Mouse (Mus musculus) heart, embryonic 16.5 days (tissue): Measurements from ENCODE around the gene Spats1. TPM values are rescaled to one million over a fixed set of nuclear protein-coding genes. Genes with fewer than 3 reads are reported as not detected.

Experiments used
- ATAC-seq: fragments of 200-750 bp; cut with Nextera tagmentation; replicated peaks from 2 replicates; pipeline ENCODE4 v1.8.0; 2017; ENCODE audit warnings: moderate number of reproducible peaks; ENCODE audit not compliant: insufficient read depth, low FRiP score; ENCODE audit errors: extremely low read depth
- H3K27ac ChIP-seq: fragments of 300-500 bp; sonication (generic); 2 replicates; pipeline ENCODE4 v1.5.1; 2014; ENCODE audit warnings: mild to moderate bottlenecking, low read length, control low read depth, moderate library complexity
- H3K27me3 ChIP-seq: fragments of 300-500 bp; sonication (generic); 2 replicates; pipeline ENCODE4 v1.6.1; 2014; ENCODE audit warnings: low read length, mixed read lengths; ENCODE audit not compliant: control insufficient read depth, insufficient read depth
- H3K36me3 ChIP-seq: fragments of 300-500 bp; sonication (generic); 2 replicates; pipeline ENCODE4 v1.6.1; 2014; ENCODE audit not compliant: control insufficient read depth, insufficient read depth
- H3K4me1 ChIP-seq: fragments of 300-500 bp; sonication (generic); 2 replicates; pipeline ENCODE4 v1.6.1; 2014; ENCODE audit warnings: low read length, mixed read lengths; ENCODE audit not compliant: control insufficient read depth, insufficient read depth
- H3K4me2 ChIP-seq: fragments of 300-500 bp; sonication (generic); 2 replicates; pipeline ENCODE4 v1.6.1; 2014; ENCODE audit warnings: low read depth, mild to moderate bottlenecking, control low read depth, low read length
- H3K4me3 ChIP-seq: fragments of 300-500 bp; sonication (generic); 2 replicates; pipeline ENCODE4 v1.5.1; 2014; ENCODE audit warnings: mild to moderate bottlenecking, control low read depth, low read length
- H3K9ac ChIP-seq: fragments of 300-500 bp; sonication (generic); 2 replicates; pipeline ENCODE4 v1.6.1; 2014; ENCODE audit warnings: low read length, control low read depth
- H3K9me3 ChIP-seq: fragments of 300-500 bp; sonication (generic); replicated peaks from 2 replicates; pipeline ENCODE4 v1.6.1; 2016; ENCODE audit warnings: low read length; ENCODE audit not compliant: control insufficient read depth
- WGBS: fragments of 180-500 bp; shearing (Covaris S2); extraction: QIAGEN DNeasy Blood & Tissue Kit; methylation state at CpG from one replicate; pipeline ENCODE4 v1.1.7; 2014; 5-methylcytosine and 5-hydroxymethylcytosine counted together
- polyA plus RNA-seq: library from polyadenylated mRNA; unstranded; fragments of >200 nt; fragmentation: Nextera tagmentation; extraction: Ambion mirVana; gene quantifications from 2 replicates; pipeline ENCODE4 v1.2.1, GENCODE M21; 2015

The Spats1 gene
- polyA plus RNA-seq, 1 experiment from 2014 or later: 1.2 TPM

DNA sequence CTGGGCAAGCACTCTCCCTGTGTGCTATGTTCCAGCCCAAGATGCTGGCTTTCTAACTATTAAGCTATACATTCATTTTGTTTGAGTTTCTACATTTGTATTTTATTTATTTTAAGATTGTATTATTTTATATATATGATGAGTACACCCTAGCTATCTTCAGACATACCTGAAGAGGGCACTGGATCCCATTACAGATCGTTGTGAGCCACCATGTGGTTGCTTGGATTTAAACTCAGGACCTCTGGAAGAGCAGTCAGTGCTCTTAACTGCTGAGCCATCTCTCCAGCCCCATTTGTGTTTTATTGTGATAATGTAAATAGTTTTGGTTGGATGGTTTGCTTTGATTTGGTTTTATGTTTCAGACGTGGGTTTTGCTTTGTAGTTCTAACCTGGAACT lies 24.3 kb upstream of the Spats1 start:
- Histone ChIP-seq H3K4me2 (no peak overlapping the region), H3K9me3 (no peaks in the 10 kb centered on the region), H3K36me3 (no peaks in the 10 kb centered on the region), H3K4me3 (no peak overlapping the region), H3K27me3 (no peaks in the 10 kb centered on the region), H3K27ac (no peak overlapping the region), H3K4me1 (peaks cover 3% of the 10 kb centered on the region), H3K9ac (no peak overlapping the region)
- no peak for ATAC-seq
- WGBS: 44% methylated on average over 2 of the region's 2 CpGs

DNA sequence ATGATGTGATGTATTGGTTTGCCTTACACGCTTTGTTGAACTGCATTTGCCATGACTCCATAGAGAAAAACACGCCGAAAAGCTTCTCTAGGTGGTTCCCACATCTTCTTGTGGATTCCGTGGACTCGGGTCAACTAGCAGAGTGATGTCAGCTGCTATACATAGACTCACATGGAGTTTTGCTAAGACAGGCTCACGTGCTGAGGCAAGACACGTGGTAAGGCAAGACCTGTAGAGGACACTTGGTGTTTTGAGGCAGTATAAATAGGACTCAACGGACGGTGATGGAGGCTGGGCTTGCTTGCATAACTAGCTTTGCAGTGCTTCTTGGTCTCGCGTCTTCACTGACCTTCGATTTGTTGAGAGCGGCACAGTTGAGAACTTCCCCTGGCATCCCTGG lies 23.2 kb upstream of the Spats1 start:
- H3K36me3 ChIP-seq: no peaks in the 10 kb centered on the region
- no peak overlapping the region for H3K4me2 ChIP-seq
- no peaks in the 10 kb centered on the region for H3K27me3 ChIP-seq
- no peak for ATAC-seq
- peaks cover 3% of the 10 kb centered on the region; the same call in 1 of the 2 replicates for H3K4me1 ChIP-seq
- 56% methylated on average over 13 of the region's 13 CpGs for WGBS
- no peaks in the 10 kb centered on the region for H3K9me3 ChIP-seq
- no peak overlapping the region for H3K27ac ChIP-seq
- no peak overlapping the region for H3K4me3 ChIP-seq
- no peak overlapping the region for H3K9ac ChIP-seq

DNA sequence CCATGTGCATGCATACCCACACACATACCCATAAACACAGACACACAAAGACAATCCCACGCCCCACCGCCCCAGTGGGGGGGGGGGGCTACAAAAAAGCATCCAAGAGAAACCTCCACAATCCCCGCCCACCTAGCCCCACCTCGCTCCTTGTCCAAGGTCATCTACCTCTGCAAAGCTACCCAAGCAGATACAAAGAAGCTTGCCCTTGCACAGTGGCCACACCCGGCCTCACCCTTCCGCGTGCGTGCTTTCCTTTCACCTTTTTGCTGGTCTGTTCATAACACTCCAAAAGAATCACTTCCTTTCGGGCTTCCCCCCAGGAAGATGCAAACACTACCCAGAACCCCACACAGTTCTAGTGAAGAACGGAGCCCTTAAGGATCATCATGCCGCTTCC lies 20.2 kb upstream of the Spats1 start:
- WGBS: 70% methylated on average over 11 of the region's 11 CpGs
- H3K27me3 ChIP-seq: 0 out of 2 replicates have a peak, but pooled peaks cover 2% of the 10 kb centered on the region

DNA sequence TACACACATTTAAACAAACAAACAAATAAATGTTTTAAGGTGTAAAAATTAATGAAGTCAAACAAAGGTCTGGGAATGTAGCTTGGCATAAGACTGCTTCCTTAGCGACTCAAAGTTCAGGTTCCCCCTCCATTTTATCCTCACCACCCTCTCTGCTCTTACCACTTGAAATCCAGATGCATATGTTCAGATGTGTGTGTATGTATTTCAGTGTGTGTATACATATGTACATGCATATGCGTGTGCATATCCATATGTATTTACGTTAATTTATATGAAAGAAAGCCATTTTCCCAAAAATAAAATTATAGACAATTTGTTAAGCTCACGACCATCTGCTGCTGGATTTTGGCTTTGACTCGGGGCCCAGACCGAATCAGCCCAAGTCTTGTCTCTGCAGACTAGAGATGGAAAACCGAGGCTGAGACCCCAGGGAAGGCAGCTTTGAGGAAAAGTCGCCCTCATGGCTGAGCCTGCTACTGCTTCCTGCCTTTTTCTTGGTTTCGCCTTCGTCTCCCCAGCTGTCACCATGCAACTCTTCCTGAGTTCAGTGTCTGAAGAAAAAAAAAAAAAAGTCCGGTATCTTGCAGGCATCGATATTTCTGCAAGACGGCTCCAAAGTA lies 15.4 kb upstream of the Spats1 start:
- WGBS: 61% methylated on average over 13 of the region's 13 CpGs
- Histone ChIP-seq H3K9ac (no peak overlapping the region), H3K4me2 (no peak overlapping the region), H3K9me3 (no peaks in the 10 kb centered on the region), H3K4me1 (peaks cover 3% of the 10 kb centered on the region; the same call in 1 of the 2 replicates), H3K4me3 (no peak overlapping the region), H3K27ac (no peak overlapping the region), H3K27me3 (0 out of 2 replicates have a peak, but pooled peaks cover 2% of the 10 kb centered on the region), H3K36me3 (no peaks in the 10 kb centered on the region)
- no peak for ATAC-seq

More for the DNA sequence above, 20.2 kb upstream of the Spats1 start:
- Histone ChIP-seq H3K4me1 (peaks cover 3% of the 10 kb centered on the region; the same call in 1 of the 2 replicates), H3K27ac (no peak overlapping the region), H3K4me3 (no peak overlapping the region), H3K9me3 (no peaks in the 10 kb centered on the region), H3K9ac (no peak overlapping the region), H3K36me3 (no peaks in the 10 kb centered on the region), H3K4me2 (no peak overlapping the region)
- no peak for ATAC-seq

DNA sequence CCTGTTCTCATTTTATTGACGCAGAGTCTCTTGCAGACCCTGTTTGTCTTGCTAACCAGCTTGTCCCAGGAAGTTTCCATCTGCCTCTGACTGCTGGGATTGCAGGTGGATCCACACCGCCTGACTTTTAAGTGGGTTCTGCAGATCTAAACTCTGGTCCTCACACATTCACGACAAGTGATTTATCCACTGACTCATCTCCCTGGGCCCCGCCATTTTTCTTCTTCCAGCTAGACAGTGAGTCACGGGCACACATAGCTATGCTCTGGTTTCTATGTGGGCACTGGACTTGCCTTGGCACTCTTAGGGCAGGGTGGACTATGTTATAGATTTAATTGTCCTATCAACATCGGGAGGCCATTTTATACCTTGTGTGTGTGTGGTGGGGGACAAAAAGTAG lies 14.5 kb upstream of the Spats1 start:
- H3K4me1 ChIP-seq: peaks cover 3% of the 10 kb centered on the region; the same call in 1 of the 2 replicates
- H3K9ac ChIP-seq: no peak overlapping the region
- 0 out of 2 replicates have a peak, but pooled peaks cover 2% of the 10 kb centered on the region for H3K27me3 ChIP-seq
- no peak overlapping the region for H3K4me3 ChIP-seq
- no peaks in the 10 kb centered on the region for H3K9me3 ChIP-seq
- H3K36me3 ChIP-seq: no peaks in the 10 kb centered on the region
- 81% methylated on average over 6 of the region's 6 CpGs for WGBS
- no peak overlapping the region for H3K4me2 ChIP-seq
- no peak for ATAC-seq
- no peak overlapping the region; the same call in 1 of the 2 replicates for H3K27ac ChIP-seq

DNA sequence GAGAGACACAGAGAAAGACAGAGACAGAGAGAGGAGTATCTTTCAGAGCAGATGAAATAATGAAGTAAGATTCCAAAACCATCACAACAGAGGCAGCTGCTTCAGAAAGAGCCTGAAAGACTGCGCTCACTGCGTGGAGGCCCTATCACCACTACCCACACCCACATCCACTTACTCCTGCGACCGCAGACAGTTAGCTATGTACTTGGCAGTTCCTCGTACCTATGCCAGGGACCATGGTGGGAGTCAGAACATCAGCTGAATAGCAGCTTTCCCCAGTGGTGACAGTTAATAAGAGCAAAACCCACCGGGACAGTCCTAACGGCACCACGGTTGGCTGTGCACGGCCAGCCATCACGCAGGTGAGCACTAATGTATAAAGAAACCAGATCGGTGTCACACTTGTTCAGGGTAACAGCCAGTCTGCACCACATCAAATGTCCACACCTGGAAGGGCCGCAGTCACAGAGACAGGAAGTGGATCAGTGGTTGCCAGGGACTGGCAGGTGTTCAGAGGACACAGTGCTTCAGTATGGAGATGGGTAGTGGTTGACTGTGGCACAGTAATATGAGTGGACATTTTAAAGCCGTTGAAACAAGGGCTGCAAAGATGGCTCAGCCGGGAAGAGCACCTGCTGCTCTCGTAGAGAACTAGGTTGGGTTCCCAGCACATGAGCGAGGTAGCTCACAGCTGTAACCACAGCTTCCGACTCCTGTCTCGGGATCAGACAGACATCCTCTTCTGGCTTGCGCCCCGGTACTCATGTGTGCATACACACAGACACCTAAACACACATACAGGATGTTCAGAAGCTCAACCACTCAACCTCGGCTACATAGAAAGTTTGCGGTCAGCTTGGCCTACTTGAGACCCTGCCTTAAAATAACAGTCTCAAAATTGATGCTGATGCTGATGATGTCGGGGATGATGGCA lies 13.4 kb upstream of the Spats1 start:
- Histone ChIP-seq H3K4me2 (no peak overlapping the region), H3K36me3 (no peaks in the 10 kb centered on the region), H3K27me3 (0 out of 2 replicates have a peak, but pooled peaks cover 2% of the 10 kb centered on the region), H3K4me1 (peaks cover 3% of the 10 kb centered on the region; the same call in 1 of the 2 replicates), H3K27ac (peak overlapping the region; percentile 42), H3K9me3 (no peaks in the 10 kb centered on the region), H3K4me3 (no peak overlapping the region), H3K9ac (no peak overlapping the region)
- 73% methylated on average over 23 of the region's 23 CpGs for WGBS
- ATAC-seq: peak; percentile 77

DNA sequence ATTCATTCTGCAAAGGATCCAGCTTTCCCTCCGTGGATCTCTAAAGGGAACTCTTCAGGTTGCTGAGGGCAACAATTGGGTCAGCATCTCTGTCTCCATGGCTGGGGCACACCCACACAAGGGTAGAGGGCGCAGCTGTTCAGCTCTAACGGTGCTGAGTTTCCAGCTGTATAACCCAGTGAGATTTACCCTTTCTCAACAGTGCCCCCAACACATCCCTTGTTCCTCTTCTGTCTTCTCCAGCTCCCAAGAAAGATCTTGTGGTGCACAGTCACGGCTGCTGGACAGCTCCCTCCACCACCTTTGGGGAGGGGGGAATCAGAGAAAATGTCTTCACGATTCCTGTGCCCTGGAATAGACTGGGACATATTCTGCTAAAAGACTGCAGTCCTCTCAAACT lies 12.0 kb upstream of the Spats1 start:
- Histone ChIP-seq H3K27me3 (no peaks in the 10 kb centered on the region), H3K27ac (peak overlapping the region; percentile 65), H3K9ac (no peak overlapping the region), H3K36me3 (no peaks in the 10 kb centered on the region), H3K4me3 (peak overlapping the region; percentile 9; the same call in 1 of the 2 replicates), H3K4me1 (peaks cover 3% of the 10 kb centered on the region; the same call in 1 of the 2 replicates), H3K4me2 (peak overlapping the region; percentile 1; the same call in 1 of the 2 replicates), H3K9me3 (no peaks in the 10 kb centered on the region)
- no peak for ATAC-seq
- WGBS: 12% methylated on average over 5 of the region's 5 CpGs

DNA sequence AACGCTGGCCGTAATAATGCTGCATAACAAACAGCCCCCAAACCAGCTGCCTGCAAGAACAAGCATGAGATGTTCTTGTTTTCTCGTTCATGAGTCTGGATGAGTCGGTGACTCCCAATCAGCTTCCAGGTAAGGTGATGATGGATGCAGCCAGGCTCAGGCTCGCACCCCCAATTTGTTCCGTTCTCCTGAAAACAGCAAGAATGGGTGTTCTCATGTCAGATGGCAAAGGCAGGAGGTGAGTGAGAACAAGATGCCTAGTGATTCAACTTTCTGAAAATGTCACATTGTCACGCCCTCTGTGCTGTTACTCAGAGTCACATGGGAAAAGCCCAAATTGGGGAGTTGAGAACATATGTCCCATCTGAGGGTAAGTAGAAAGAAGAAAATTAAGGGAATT lies 10.4 kb upstream of the Spats1 start:
- Histone ChIP-seq H3K27ac (no peak overlapping the region), H3K9me3 (peaks cover 3% of the 10 kb centered on the region; the same call in 1 of the 2 replicates), H3K4me3 (no peak overlapping the region), H3K27me3 (no peaks in the 10 kb centered on the region), H3K36me3 (no peaks in the 10 kb centered on the region), H3K4me2 (no peak overlapping the region), H3K4me1 (no peaks in the 10 kb centered on the region), H3K9ac (no peak overlapping the region)
- 84% methylated on average over 7 of the region's 7 CpGs for WGBS
- ATAC-seq: no peak

DNA sequence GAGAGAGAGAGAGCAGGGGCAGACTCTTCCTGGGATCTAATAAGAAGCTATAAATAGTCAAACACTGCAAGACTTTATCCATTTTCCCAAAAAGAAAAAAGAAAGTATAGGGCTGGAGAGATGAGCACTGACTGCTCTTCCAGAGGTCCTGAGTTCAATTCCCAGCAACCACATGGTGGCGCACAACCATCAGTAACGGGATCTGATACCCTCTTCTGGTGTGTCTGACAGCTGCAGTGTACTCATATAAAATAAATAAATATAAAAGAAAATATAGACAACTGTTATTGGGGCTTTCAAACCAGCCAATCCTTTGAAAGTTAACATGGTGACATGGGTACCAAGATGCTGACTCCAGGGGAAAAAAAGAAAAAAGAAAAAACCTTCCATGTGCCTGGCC lies 5.2 kb upstream of the Spats1 start:
- H3K4me2 ChIP-seq: no peak overlapping the region
- no peak overlapping the region for H3K27ac ChIP-seq
- H3K9ac ChIP-seq: no peak overlapping the region
- no peak overlapping the region for H3K4me3 ChIP-seq
- ATAC-seq: no peak
- WGBS: 23% methylated on average over 2 of the region's 2 CpGs
- peaks cover 5% of the 10 kb centered on the region; the same call in 1 of the 2 replicates for H3K27me3 ChIP-seq
- H3K9me3 ChIP-seq: peaks cover 3% of the 10 kb centered on the region; the same call in 1 of the 2 replicates
- no peaks in the 10 kb centered on the region for H3K36me3 ChIP-seq
- peaks cover 2% of the 10 kb centered on the region for H3K4me1 ChIP-seq
